Mouse (Mus musculus) 3134 (cell line): ENCODE measurements at regions not wholly inside any gene's neighbourhood (a gene's known extent, or its start where the extent isn't known, plus 50 kb on each side); places are given as distances from the start of the nearest gene placed in this dataset.
A peak's percentile ranks its signal among the peaks of the same experiment; 100 is the strongest.

Experiments
- DNase-seq: peaks from one replicate; pipeline ENCODE4 v3.0.0-alpha.2; 2011; ENCODE audit warnings: low spot score; ENCODE audit not compliant: insufficient read length; ENCODE audit errors: extremely low read depth

GRCm38 (mm10) chr8:92518031-92518430, 156.1 kb upstream of the Irx6 start:
- DNase-seq, result no peak

GRCm38 (mm10) chr8:92518486-92518885, 155.6 kb upstream of the Irx6 start:
- no peak for DNase-seq

- DNase-seq, result no peak
These were observed 151.6 kb upstream of the Irx6 start for GRCm38 (mm10) chr8:92522519-92522918.

- no peak for DNase-seq
These were observed 144.3 kb upstream of the Irx6 start for GRCm38 (mm10) chr8:92529756-92530155.

- DNase-seq, result no peak
These were observed 133.5 kb upstream of the Irx6 start for GRCm38 (mm10) chr8:92540636-92541035.

- DNase-seq, result no peak
These were observed 128.6 kb upstream of the Irx6 start for GRCm38 (mm10) chr8:92545347-92546059.

- DNase-seq, result no peak
These were observed 118.9 kb upstream of the Irx6 start for GRCm38 (mm10) chr8:92555140-92555539.

GRCm38 (mm10) chr8:92555631-92556030, 118.5 kb upstream of the Irx6 start:
- DNase-seq, result no peak

GRCm38 (mm10) chr8:92562471-92562870, 111.6 kb upstream of the Irx6 start:
- DNase-seq, result no peak

GRCm38 (mm10) chr8:92562962-92563361, 111.1 kb upstream of the Irx6 start:
- DNase-seq, result no peak

GRCm38 (mm10) chr8:92569650-92570049, 104.4 kb upstream of the Irx6 start:
- DNase-seq, result no peak

- no peak for DNase-seq
These were observed 94.6 kb upstream of the Irx6 start for GRCm38 (mm10) chr8:92579446-92579845.

- DNase-seq, result no peak
These were observed 93.0 kb upstream of the Irx6 start for GRCm38 (mm10) chr8:92581051-92581450.

GRCm38 (mm10) chr8:92600766-92601165, 73.3 kb upstream of the Irx6 start:
- DNase-seq, result no peak

GRCm38 (mm10) chr8:92602973-92603372, 71.1 kb upstream of the Irx6 start:
- DNase-seq, result no peak

GRCm38 (mm10) chr8:92605631-92606030, 68.5 kb upstream of the Irx6 start:
- DNase-seq, result no peak

GRCm38 (mm10) chr8:92607604-92608003, 66.5 kb upstream of the Irx6 start:
- no peak for DNase-seq

GRCm38 (mm10) chr8:92609908-92610307, 64.2 kb upstream of the Irx6 start:
- no peak for DNase-seq

GRCm38 (mm10) chr8:92610487-92611059, 63.5 kb upstream of the Irx6 start:
- no peak for DNase-seq

GRCm38 (mm10) chr8:92613486-92613885, 60.6 kb upstream of the Irx6 start:
- DNase-seq, result peak; percentile 16

- DNase-seq, result no peak
These were observed 57.6 kb upstream of the Irx6 start for GRCm38 (mm10) chr8:92616341-92617115.

GRCm38 (mm10) chr8:92618281-92618680, 55.8 kb upstream of the Irx6 start:
- DNase-seq, result no peak
